Mouse (Mus musculus) limb, embryonic 15.5 days (tissue): ENCODE measurements around the gene Naa20. TPM values are rescaled to one million over a fixed set of nuclear protein-coding genes. Genes with fewer than 3 reads are reported as not detected.
A peak's percentile ranks its signal among the peaks of the same experiment; 100 is the strongest.

Experiments used
- ATAC-seq: fragments of 200-750 bp; cut with Nextera tagmentation; 2 replicates; pipeline ENCODE4 v1.8.0; 2017; ENCODE audit warnings: low read depth, moderate TSS enrichment; ENCODE audit not compliant: insufficient number of reproducible peaks, low FRiP score, low TSS enrichment
- H3K27ac ChIP-seq: fragments of 300-500 bp; sonication (generic); 2 replicates; pipeline ENCODE4 v1.5.1; 2015; ENCODE audit warnings: moderate library complexity, mild to moderate bottlenecking, inconsistent platforms
- H3K27me3 ChIP-seq: fragments of 300-500 bp; sonication (generic); 2 replicates; pipeline ENCODE4 v1.6.1; 2015; ENCODE audit warnings: inconsistent platforms
- H3K36me3 ChIP-seq: fragments of 300-500 bp; sonication (generic); 2 replicates; pipeline ENCODE4 v1.6.1; 2015; ENCODE audit warnings: inconsistent platforms
- H3K4me1 ChIP-seq: fragments of 300-500 bp; sonication (generic); 2 replicates; pipeline ENCODE4 v1.6.1; 2015; ENCODE audit warnings: inconsistent platforms
- H3K4me2 ChIP-seq: fragments of 300-500 bp; sonication (generic); 2 replicates; pipeline ENCODE4 v1.6.1; 2015; ENCODE audit warnings: mild to moderate bottlenecking, inconsistent platforms
- H3K4me3 ChIP-seq: fragments of 300-500 bp; sonication (generic); 2 replicates; pipeline ENCODE4 v1.5.1; 2015; ENCODE audit warnings: mild to moderate bottlenecking, inconsistent platforms
- H3K9ac ChIP-seq: fragments of 300-500 bp; sonication (generic); 2 replicates; pipeline ENCODE4 v1.6.1; 2015; ENCODE audit warnings: inconsistent platforms
- H3K9me3 ChIP-seq: fragments of 300-500 bp; sonication (generic); 2 replicates; pipeline ENCODE4 v1.6.1; 2016; ENCODE audit warnings: inconsistent platforms
- WGBS: fragments of 180-500 bp; shearing (Covaris S2); methylation state at CpG from one replicate; pipeline ENCODE4 v1.1.7; 2015; 5-methylcytosine and 5-hydroxymethylcytosine counted together
- polyA plus RNA-seq: library from polyadenylated mRNA; unstranded; fragments of >200 nt; fragmentation: Nextera tagmentation; extraction: Ambion mirVana; gene quantifications from 2 replicates; pipeline ENCODE4 v1.2.1, GENCODE M21; 2015

Naa20 gene
- 161 and 163 TPM in 2 replicates for polyA plus RNA-seq

DNA sequence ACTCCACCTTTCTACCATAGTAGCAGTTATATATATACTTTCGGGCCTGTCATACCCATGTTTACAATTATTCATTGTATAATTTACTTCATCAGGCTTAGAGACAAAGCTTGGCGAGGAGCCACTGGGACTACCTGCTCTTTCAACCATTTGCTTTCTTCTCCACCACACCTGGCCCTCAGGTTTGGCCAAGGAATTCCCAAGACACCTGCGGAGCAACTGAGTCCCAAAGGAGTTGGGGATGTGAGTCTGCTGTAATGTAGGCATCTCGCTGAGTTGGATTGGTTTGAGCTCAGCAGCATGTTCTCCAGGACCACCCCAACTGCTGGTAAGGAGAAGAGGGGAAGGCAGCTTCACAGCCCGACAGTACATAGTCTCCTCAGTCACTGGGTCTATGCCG lies at the start of gene Naa20:
Gene Naa20 (plus strand): TSS at position 239 of the 400 bp plus-strand sequence.
- ATAC-seq, result no peak
- Histone ChIP-seq H3K4me2 (peak within 1 kb of the TSS; percentile 53), H3K9ac (no peak within 1 kb of the TSS), H3K4me1 (peaks cover 16% of the 10 kb centered on the region), H3K9me3 (no peaks in the 10 kb centered on the region), H3K27me3 (no peaks in the 10 kb centered on the region), H3K4me3 (peak within 1 kb of the TSS; percentile 98), H3K36me3 (0 out of 2 replicates have a peak, but pooled peaks cover 1% of the 10 kb centered on the region), H3K27ac (peak within 1 kb of the TSS; percentile 40; the same call in 1 of the 2 replicates)
- WGBS, result 84% methylated on average over 6 of the region's 6 CpGs

GRCm38 (mm10) chr2:145855831-145856230 lies 46.1 kb upstream of the Naa20 start:
- Histone ChIP-seq H3K27ac (peak overlapping the region; percentile 48), H3K4me1 (peaks cover 44% of the 10 kb centered on the region)

GRCm38 (mm10) chr2:145857864-145858263 lies 44.0 kb upstream of the Naa20 start:
- no peaks in the 10 kb centered on the region for H3K9me3 ChIP-seq
- H3K36me3 ChIP-seq, result peaks cover 3% of the 10 kb centered on the region; the same call in 1 of the 2 replicates
- peaks cover 42% of the 10 kb centered on the region for H3K4me1 ChIP-seq
- H3K27me3 ChIP-seq, result no peaks in the 10 kb centered on the region
- no peak for ATAC-seq
- H3K4me2 ChIP-seq, result no peak overlapping the region
- 60% methylated on average over 8 of the region's 8 CpGs for WGBS
- no peak overlapping the region for H3K4me3 ChIP-seq
- H3K9ac ChIP-seq, result no peak overlapping the region
- H3K27ac ChIP-seq, result no peak overlapping the region

More at GRCm38 (mm10) chr2:145855831-145856230, 46.1 kb upstream of the Naa20 start:
- Histone ChIP-seq H3K36me3 (peaks cover 3% of the 10 kb centered on the region), H3K4me2 (no peak overlapping the region), H3K9me3 (no peaks in the 10 kb centered on the region), H3K4me3 (no peak overlapping the region), H3K9ac (no peak overlapping the region), H3K27me3 (no peaks in the 10 kb centered on the region)
- 68% methylated on average over 9 of the region's 9 CpGs for WGBS
- ATAC-seq, result no peak

DNA sequence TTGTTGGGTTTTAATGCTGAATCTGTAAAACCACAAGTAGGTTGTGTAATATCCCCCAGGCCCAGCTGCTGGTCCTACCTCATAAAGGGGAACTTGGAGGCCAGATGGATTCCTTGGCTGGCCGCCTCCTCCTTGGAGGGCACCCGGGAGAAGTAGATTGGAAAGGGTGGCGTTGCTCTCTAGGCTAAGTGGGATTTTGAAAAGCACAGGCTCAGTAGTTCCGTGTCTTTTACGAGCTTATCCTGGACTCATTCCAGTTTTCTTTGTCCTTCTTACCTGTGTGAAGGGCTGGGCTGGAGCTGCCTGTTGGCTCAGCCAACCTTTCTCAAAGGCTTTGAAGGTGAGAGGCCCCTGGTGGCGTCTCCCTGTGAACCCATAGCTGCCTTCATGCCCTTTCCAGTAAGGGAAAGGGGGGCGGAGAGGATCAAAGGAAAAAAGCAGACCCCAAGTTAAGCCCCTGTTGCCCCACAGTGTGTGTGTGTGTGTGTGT lies 42.4 kb upstream of the Naa20 start:
- Histone ChIP-seq H3K4me3 (peak overlapping the region; percentile 57), H3K9me3 (no peaks in the 10 kb centered on the region), H3K36me3 (no peaks in the 10 kb centered on the region), H3K9ac (no peak overlapping the region), H3K27ac (peak overlapping the region; percentile 98), H3K4me2 (peak overlapping the region; percentile 55), H3K27me3 (no peaks in the 10 kb centered on the region), H3K4me1 (peaks cover 52% of the 10 kb centered on the region)
- 7% methylated on average over 7 of the region's 7 CpGs for WGBS
- peak; percentile 66 for ATAC-seq

- Histone ChIP-seq H3K4me2 (peak overlapping the region; percentile 55), H3K9ac (peak overlapping the region; percentile 63), H3K27me3 (no peaks in the 10 kb centered on the region), H3K4me1 (peaks cover 52% of the 10 kb centered on the region), H3K27ac (peak overlapping the region; percentile 98), H3K9me3 (no peaks in the 10 kb centered on the region), H3K36me3 (no peaks in the 10 kb centered on the region), H3K4me3 (peak overlapping the region; percentile 57)
- WGBS, result 2% methylated on average over 40 of the region's 40 CpGs
- ATAC-seq, result peak; percentile 92
Measured at GRCm38 (mm10) chr2:145859932-145860801, 41.7 kb upstream of the Naa20 start.

GRCm38 (mm10) chr2:145861193-145862123 lies 40.4 kb upstream of the Naa20 start:
- WGBS, result 20% methylated on average over 8 of the region's 8 CpGs
- no peak for ATAC-seq
- Histone ChIP-seq H3K9ac (peak overlapping the region; percentile 63), H3K9me3 (no peaks in the 10 kb centered on the region), H3K27me3 (no peaks in the 10 kb centered on the region), H3K4me1 (peaks cover 50% of the 10 kb centered on the region), H3K4me2 (peak overlapping the region; percentile 55), H3K27ac (peak overlapping the region; percentile 98), H3K36me3 (peaks cover 10% of the 10 kb centered on the region), H3K4me3 (peak overlapping the region; percentile 57)

GRCm38 (mm10) chr2:145862206-145862817 lies 39.6 kb upstream of the Naa20 start:
- peak overlapping the region; percentile 33 for H3K9ac ChIP-seq
- H3K36me3 ChIP-seq, result peaks cover 18% of the 10 kb centered on the region
- H3K27me3 ChIP-seq, result no peaks in the 10 kb centered on the region
- ATAC-seq, result no peak
- peak overlapping the region; percentile 55 for H3K4me2 ChIP-seq
- peak overlapping the region; percentile 57 for H3K4me3 ChIP-seq
- H3K9me3 ChIP-seq, result no peaks in the 10 kb centered on the region
- WGBS, result 22% methylated on average over 10 of the region's 10 CpGs
- peaks cover 46% of the 10 kb centered on the region for H3K4me1 ChIP-seq
- H3K27ac ChIP-seq, result peak overlapping the region; percentile 98

DNA sequence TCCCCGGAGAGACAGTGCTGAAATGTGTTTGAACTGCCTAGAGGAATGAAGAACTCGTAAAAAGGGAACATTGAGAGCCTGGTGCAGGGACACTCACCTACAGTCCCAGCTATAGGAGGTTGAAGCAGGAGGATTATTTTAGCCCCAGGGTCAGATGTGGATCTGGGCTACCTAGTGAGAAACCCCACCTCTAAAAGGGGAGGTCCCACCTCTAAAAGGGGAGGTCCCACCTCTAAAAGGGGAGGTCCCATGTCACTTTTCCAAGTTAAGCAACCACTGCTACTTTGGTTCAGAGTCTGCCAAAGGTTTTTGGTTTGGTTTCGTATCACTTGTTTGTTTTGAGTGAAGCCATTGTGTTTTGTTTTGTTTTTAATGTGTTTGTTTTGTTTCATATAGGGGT lies 36.6 kb upstream of the Naa20 start:
- Histone ChIP-seq H3K4me3 (no peak overlapping the region), H3K4me1 (peaks cover 21% of the 10 kb centered on the region), H3K9me3 (no peaks in the 10 kb centered on the region), H3K27ac (no peak overlapping the region), H3K9ac (no peak overlapping the region), H3K36me3 (peaks cover 45% of the 10 kb centered on the region), H3K27me3 (no peaks in the 10 kb centered on the region), H3K4me2 (no peak overlapping the region)
- no peak for ATAC-seq
- whole genome bisulfite sequencing, result 73% methylated on average over 3 of the region's 3 CpGs

DNA sequence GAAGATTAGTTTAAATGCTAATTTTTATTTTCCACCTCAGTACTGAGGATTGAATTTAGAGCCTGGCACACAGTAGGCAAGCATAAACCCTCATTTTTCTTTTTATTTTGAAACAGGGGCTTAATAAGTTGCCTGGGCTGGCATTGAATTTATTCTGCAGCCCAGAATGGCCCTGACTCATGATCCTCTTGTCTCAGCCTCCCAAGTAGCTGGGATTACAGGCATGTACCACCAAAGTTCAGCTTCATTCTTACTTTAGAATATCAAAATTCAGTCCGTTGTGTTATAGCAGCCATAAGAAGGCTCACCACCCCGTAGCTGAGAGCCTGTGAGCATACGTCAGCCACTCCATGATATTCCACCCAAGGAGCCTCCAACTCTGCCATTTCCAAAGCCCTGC lies 35.7 kb upstream of the Naa20 start:
- ATAC-seq, result no peak
- H3K27ac ChIP-seq, result no peak overlapping the region
- no peaks in the 10 kb centered on the region for H3K27me3 ChIP-seq
- H3K9ac ChIP-seq, result no peak overlapping the region
- H3K4me3 ChIP-seq, result no peak overlapping the region
- WGBS, result 81% methylated on average over 3 of the region's 3 CpGs
- no peaks in the 10 kb centered on the region for H3K9me3 ChIP-seq
- peaks cover 45% of the 10 kb centered on the region for H3K36me3 ChIP-seq
- H3K4me1 ChIP-seq, result peaks cover 21% of the 10 kb centered on the region
- H3K4me2 ChIP-seq, result no peak overlapping the region

- 93% methylated on average over 11 of the region's 11 CpGs for WGBS
- H3K36me3 ChIP-seq, result peaks cover 45% of the 10 kb centered on the region
Measured at GRCm38 (mm10) chr2:145866695-145867449, 35.0 kb upstream of the Naa20 start.

GRCm38 (mm10) chr2:145871308-145871707 lies 30.6 kb upstream of the Naa20 start:
- Histone ChIP-seq H3K4me3 (no peak overlapping the region), H3K27ac (no peak overlapping the region), H3K9me3 (no peaks in the 10 kb centered on the region), H3K27me3 (no peaks in the 10 kb centered on the region), H3K36me3 (peaks cover 39% of the 10 kb centered on the region), H3K4me2 (no peak overlapping the region), H3K9ac (no peak overlapping the region), H3K4me1 (peaks cover 5% of the 10 kb centered on the region; the same call in 1 of the 2 replicates)
- no peak for ATAC-seq
- 66% methylated on average over 4 of the region's 4 CpGs for WGBS

More at GRCm38 (mm10) chr2:145866695-145867449, 35.0 kb upstream of the Naa20 start:
- no peak for ATAC-seq
- no peak overlapping the region for H3K4me2 ChIP-seq
- H3K27ac ChIP-seq, result no peak overlapping the region
- H3K4me3 ChIP-seq, result no peak overlapping the region
- H3K4me1 ChIP-seq, result peaks cover 19% of the 10 kb centered on the region
- H3K27me3 ChIP-seq, result no peaks in the 10 kb centered on the region
- H3K9me3 ChIP-seq, result no peaks in the 10 kb centered on the region
- H3K9ac ChIP-seq, result no peak overlapping the region
